Mouse (Mus musculus) midbrain, postnatal 0 days (tissue): Measurements from ENCODE around the gene Gm26602. TPM values are rescaled to one million over a fixed set of nuclear protein-coding genes. Genes with fewer than 3 reads are reported as not detected.

Source experiments
- ATAC-seq: fragments of 200-750 bp; cut with Nextera tagmentation; 2 replicates; pipeline ENCODE4 v1.8.0; 2017; ENCODE audit warnings: moderate number of reproducible peaks, mild to moderate bottlenecking, moderate TSS enrichment, moderate library complexity; ENCODE audit not compliant: low FRiP score
- DNase-seq: peaks from one replicate; pipeline ENCODE4 v3.0.0-alpha.2; 2015; ENCODE audit warnings: low spot score
- H3K27ac ChIP-seq: fragments of 300-500 bp; sonication (generic); 2 replicates; pipeline ENCODE4 v1.5.1; 2014; ENCODE audit warnings: low read depth, mild to moderate bottlenecking, low read length, mixed read lengths
- H3K27me3 ChIP-seq: fragments of 300-500 bp; sonication (generic); 2 replicates; pipeline ENCODE4 v1.6.1; 2014; ENCODE audit warnings: low read length, control low read depth, mixed read lengths; ENCODE audit not compliant: insufficient read depth
- H3K36me3 ChIP-seq: fragments of 300-500 bp; sonication (generic); 2 replicates; pipeline ENCODE4 v1.6.1; 2014; ENCODE audit warnings: low read length, control low read depth, mixed read lengths; ENCODE audit not compliant: insufficient read depth
- H3K4me1 ChIP-seq: fragments of 300-500 bp; sonication (generic); 2 replicates; pipeline ENCODE4 v1.6.1; 2014; ENCODE audit warnings: mild to moderate bottlenecking, control low read depth, antibody characterized with exemption, low read length, mixed read lengths; ENCODE audit not compliant: insufficient read depth
- H3K4me2 ChIP-seq: fragments of 300-500 bp; sonication (generic); 2 replicates; pipeline ENCODE4 v1.6.1; 2014; ENCODE audit warnings: low read depth, mild to moderate bottlenecking, low read length, mixed read lengths; ENCODE audit not compliant: poor library complexity, severe bottlenecking
- H3K4me3 ChIP-seq: fragments of 300-500 bp; sonication (generic); 2 replicates; pipeline ENCODE4 v1.5.1; 2014; ENCODE audit warnings: low read depth, mild to moderate bottlenecking, low read length, moderate library complexity
- H3K9ac ChIP-seq: fragments of 300-500 bp; sonication (generic); replicated peaks from 2 replicates; pipeline ENCODE4 v1.6.1; 2014; ENCODE audit warnings: mild to moderate bottlenecking, low read length, moderate library complexity, mixed read lengths; ENCODE audit not compliant: poor library complexity, severe bottlenecking
- H3K9me3 ChIP-seq: fragments of 300-500 bp; sonication (generic); 2 replicates; pipeline ENCODE4 v1.6.1; 2016; ENCODE audit warnings: low read length, control low read depth
- CTCF ChIP-seq: IDR thresholded peaks from 2 replicates; pipeline ENCODE4 v1.5.1; 2016; ENCODE audit warnings: antibody characterized with exemption, mild to moderate bottlenecking
- WGBS: fragments of 180-500 bp; shearing (Covaris S2); extraction: QIAGEN DNeasy Blood & Tissue Kit; methylation state at CpG from one replicate; pipeline ENCODE4 v1.1.7; 2014; 5-methylcytosine and 5-hydroxymethylcytosine counted together
- polyA plus RNA-seq: library from polyadenylated mRNA; unstranded; fragments of >200 nt; fragmentation: Nextera tagmentation; extraction: Ambion mirVana; gene quantifications from 2 replicates; pipeline ENCODE4 v1.2.1, GENCODE M21; 2015
- total RNA-seq: library from RNA; depleted of rRNA; stranded (reverse); fragments of >200 nt; gene quantifications from 2 replicates; pipeline ENCODE4 v1.2.3, GENCODE M21; 2014

The Gm26602 gene
- total and polyA plus RNA-seq, 2 experiments from 2014 or later, result 17.3 TPM; not detected in 1

DNA sequence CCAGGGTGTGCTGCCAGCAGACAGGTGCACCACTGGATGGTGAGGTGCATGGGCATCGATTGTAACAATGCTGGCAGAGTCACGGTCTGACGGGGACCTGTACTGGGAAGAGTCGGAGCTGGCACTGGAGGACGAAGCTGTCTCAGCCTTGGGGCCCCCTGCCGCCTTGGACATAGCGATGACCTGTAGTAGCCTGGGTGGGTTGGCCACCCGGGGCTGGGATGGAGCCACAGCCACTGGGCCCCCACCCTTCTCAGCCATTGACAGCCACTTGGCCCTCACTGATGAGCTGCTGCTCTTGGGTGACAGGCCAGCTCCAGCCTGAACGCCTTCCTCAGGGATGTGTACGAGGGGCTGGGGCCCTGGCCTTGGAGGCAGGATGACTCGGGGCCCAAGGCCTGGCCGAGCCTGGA is 45.5 kb upstream of the Gm26602 start:
- Histone ChIP-seq H3K27ac (peak overlapping the region; percentile 51; the same call in 1 of the 2 replicates), H3K27me3 (no peaks in the 10 kb centered on the region), H3K36me3 (peaks cover 55% of the 10 kb centered on the region), H3K9me3 (no peaks in the 10 kb centered on the region), H3K4me2 (no peak overlapping the region), H3K4me3 (no peak overlapping the region), H3K9ac (no peak overlapping the region), H3K4me1 (peaks cover 3% of the 10 kb centered on the region; the same call in 1 of the 2 replicates)
- no peak for TF ChIP-seq CTCF
- WGBS, result 59% methylated on average over 12 of the region's 12 CpGs
- DNase-seq (no peak), ATAC-seq (no peak)

DNA sequence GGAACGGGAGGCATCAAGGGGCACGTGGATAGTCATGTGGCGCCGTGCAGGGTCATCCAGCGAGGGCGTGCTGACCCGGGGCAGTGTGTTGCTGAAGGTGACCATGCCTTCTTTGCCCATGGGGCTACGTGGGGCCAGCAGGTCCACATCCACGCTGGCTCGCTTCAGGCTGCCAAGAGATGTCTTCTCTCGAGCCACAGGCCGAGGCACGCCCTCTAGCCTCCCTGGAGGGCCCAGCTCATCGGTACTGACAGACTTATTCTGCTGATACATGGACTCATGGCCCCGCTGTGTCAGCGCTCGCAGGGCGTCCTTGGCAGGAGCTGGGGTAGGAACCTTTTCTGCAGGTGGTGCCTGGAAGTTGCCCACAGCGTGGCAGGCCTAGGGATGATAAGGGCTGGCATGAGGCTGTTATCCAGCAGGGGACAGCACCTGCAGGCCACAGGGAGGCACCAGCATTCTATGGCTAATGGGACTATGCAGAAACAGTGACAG is 44.8 kb upstream of the Gm26602 start:
- ATAC-seq (0 out of 2 replicates have a peak, but pooled peaks have one; percentile 3), DNase-seq (no peak)
- no peak overlapping the region for H3K4me3 ChIP-seq
- WGBS, result 72% methylated on average over 19 of the region's 19 CpGs
- H3K4me2 ChIP-seq, result no peak overlapping the region
- H3K4me1 ChIP-seq, result peaks cover 3% of the 10 kb centered on the region; the same call in 1 of the 2 replicates
- H3K9me3 ChIP-seq, result no peaks in the 10 kb centered on the region
- peak; percentile 48 for TF ChIP-seq CTCF
- H3K27me3 ChIP-seq, result no peaks in the 10 kb centered on the region
- peak overlapping the region; percentile 51; the same call in 1 of the 2 replicates for H3K27ac ChIP-seq
- peaks cover 49% of the 10 kb centered on the region for H3K36me3 ChIP-seq
- no peak overlapping the region for H3K9ac ChIP-seq

DNA sequence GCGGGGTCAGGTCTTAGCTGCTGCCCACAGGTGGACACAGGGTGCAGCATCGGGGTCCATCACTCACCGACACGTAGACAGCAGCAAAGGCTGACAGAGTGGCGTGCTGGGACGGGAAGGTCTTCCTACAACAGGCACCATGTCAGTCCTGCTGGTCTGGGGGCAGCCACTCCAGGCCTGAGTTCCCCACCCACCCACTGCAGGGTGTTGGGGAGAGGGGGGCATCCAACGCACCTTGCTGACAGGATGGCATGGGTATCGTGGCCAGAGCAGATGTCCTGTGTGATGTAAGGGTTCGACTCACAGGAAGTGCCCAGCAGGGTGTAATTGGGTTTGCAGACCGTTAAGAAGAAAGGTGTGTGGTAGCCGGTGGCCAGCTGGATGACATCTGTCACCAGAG is 44.1 kb upstream of the Gm26602 start:
- no peak for TF ChIP-seq CTCF
- ATAC-seq, result no peak
- H3K4me2 ChIP-seq, result no peak overlapping the region
- H3K9ac ChIP-seq, result no peak overlapping the region
- no peak for DNase-seq
- 81% methylated on average over 11 of the region's 11 CpGs for WGBS
- peaks cover 42% of the 10 kb centered on the region for H3K36me3 ChIP-seq
- no peaks in the 10 kb centered on the region for H3K9me3 ChIP-seq
- H3K27me3 ChIP-seq, result no peaks in the 10 kb centered on the region
- no peak overlapping the region for H3K4me3 ChIP-seq
- no peak overlapping the region for H3K27ac ChIP-seq
- peaks cover 3% of the 10 kb centered on the region; the same call in 1 of the 2 replicates for H3K4me1 ChIP-seq

DNA sequence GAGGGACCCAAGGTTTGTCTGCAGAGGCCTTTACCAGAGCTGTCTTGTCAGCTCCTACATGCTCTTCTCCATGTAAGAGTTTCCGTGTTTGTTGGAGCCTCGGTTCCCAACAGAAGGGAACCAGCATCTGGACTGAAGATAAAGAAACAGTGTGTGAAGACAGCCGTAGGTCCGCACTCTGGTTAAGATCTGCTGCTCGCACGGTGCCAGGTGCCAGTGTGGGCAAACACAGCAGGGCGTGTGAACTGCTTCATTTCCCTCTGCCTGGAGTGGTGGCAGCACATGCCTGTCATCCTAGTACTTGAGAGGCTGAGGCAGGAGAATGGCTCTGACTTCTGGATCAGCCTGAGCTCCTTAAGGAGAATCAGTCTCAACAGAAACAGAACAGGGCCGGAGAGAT is 38.8 kb upstream of the Gm26602 start:
- Histone ChIP-seq H3K4me3 (peak overlapping the region; percentile 70; the same call in 1 of the 2 replicates), H3K36me3 (peaks cover 6% of the 10 kb centered on the region), H3K27me3 (no peaks in the 10 kb centered on the region), H3K4me2 (peak overlapping the region; percentile 92), H3K9me3 (no peaks in the 10 kb centered on the region), H3K27ac (no peak overlapping the region), H3K4me1 (peaks cover 9% of the 10 kb centered on the region; the same call in 1 of the 2 replicates), H3K9ac (no peak overlapping the region)
- no peak for ATAC-seq
- 87% methylated on average over 8 of the region's 8 CpGs for WGBS
- DNase-seq, result no peak
- no peak for TF ChIP-seq CTCF

DNA sequence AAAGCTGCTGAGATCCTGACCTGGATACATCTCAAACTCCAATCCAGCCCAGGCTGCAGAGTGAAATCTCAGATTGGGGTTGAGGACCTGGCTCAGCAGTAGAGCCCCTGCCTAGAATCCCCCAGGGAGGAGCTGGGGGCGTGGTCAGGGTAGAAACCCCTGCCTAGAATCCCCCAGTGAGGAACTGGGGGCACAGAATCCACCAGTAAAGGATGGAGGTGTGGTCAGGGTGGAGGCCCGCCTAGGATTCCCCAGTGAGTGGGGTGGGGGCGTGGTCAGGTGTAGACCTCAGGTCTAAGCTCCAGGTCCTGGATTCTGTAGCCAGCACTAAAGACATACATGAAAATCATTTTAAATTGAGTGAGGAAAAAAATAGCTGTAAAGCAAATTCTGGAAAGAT is 37.8 kb upstream of the Gm26602 start:
- TF ChIP-seq CTCF, result no peak
- 42% methylated on average over 3 of the region's 3 CpGs for WGBS
- H3K36me3 ChIP-seq, result no peaks in the 10 kb centered on the region
- no peak for ATAC-seq
- H3K4me1 ChIP-seq, result peaks cover 9% of the 10 kb centered on the region; the same call in 1 of the 2 replicates
- H3K27me3 ChIP-seq, result no peaks in the 10 kb centered on the region
- H3K9me3 ChIP-seq, result no peaks in the 10 kb centered on the region
- peak overlapping the region; percentile 70 for H3K4me3 ChIP-seq
- H3K4me2 ChIP-seq, result peak overlapping the region; percentile 92
- peak overlapping the region; percentile 98 for H3K9ac ChIP-seq
- no peak for DNase-seq
- peak overlapping the region; percentile 99 for H3K27ac ChIP-seq

DNA sequence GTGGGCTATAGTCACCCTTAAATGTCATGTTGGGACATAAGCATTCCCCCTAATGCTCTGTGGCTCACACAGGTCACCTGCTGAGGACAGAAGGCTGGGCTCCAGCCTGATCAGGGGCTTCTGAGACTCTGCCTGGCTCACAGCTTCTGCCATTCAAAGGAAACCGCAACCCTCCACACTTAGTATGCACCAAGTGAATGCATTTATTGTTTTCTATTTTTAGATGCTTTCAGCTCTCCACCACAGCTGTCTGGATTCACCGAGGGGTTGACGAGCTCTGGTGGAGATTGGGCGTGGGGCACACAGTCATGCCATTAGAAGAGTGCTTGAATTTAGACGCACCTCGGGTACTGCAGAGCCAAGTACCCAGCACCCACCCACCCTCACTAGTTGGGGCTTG is 37.3 kb upstream of the Gm26602 start:
- DNase-seq, result peak; percentile 41
- H3K4me3 ChIP-seq, result peak overlapping the region; percentile 70
- peaks cover 9% of the 10 kb centered on the region; the same call in 1 of the 2 replicates for H3K4me1 ChIP-seq
- H3K27me3 ChIP-seq, result no peaks in the 10 kb centered on the region
- H3K9me3 ChIP-seq, result no peaks in the 10 kb centered on the region
- H3K36me3 ChIP-seq, result no peaks in the 10 kb centered on the region
- ATAC-seq, result peak; percentile 29; the same call in 1 of the 2 replicates
- H3K9ac ChIP-seq, result peak overlapping the region; percentile 98
- TF ChIP-seq CTCF, result no peak
- WGBS, result 6% methylated on average over 6 of the region's 6 CpGs
- H3K27ac ChIP-seq, result peak overlapping the region; percentile 99
- H3K4me2 ChIP-seq, result peak overlapping the region; percentile 92
